Mouse (Mus musculus): ENCODE results near the gene Sp2. TPM values are rescaled to one million over a fixed set of nuclear protein-coding genes. Genes with fewer than 3 reads are reported as not detected.

The Sp2 gene
- total and polyA plus RNA-seq, 3 experiments, result 1.1 to 21.0 (median 2.8) TPM

- TF ChIP-seq ETS1 (conservative IDR thresholded peaks at IDR 0.05; ENCODE audit: low read depth, low read length), result peak; percentile 8; the same call in 1 of the 2 replicates
- TF ChIP-seq MAFK (IDR thresholded peaks at IDR 0.05; ENCODE audit: insufficient replicate concordance, low read length), result 0 out of 2 replicates have a peak, but pooled peaks have one; percentile 35
- TF ChIP-seq TBP (conservative IDR thresholded peaks at IDR 0.05; ENCODE audit: low read depth, low read length), result peak; percentile 87
- TF ChIP-seq PAX5 (IDR thresholded peaks at IDR 0.05; ENCODE audit: low read length), result no peak
- peak; percentile 84 for TF ChIP-seq NELFE (IDR thresholded peaks at IDR 0.05; ENCODE audit: low read depth, low read length)
- TF ChIP-seq RCOR1 (conservative IDR thresholded peaks at IDR 0.05; ENCODE audit: low read depth, low read length), result peak; percentile 82; the same call in 1 of the 2 replicates
- TF ChIP-seq ZMIZ1 (IDR thresholded peaks at IDR 0.05; ENCODE audit: low read depth, low read length), result peak; percentile 87; the same call in 1 of the 2 replicates
- TF ChIP-seq GABPA (IDR thresholded peaks at IDR 0.05; ENCODE audit: insufficient replicate concordance, low read depth, low read length), result no peak
These were observed 43.1 kb upstream of the Sp2 start (continued) for GRCm38 (mm10) chr11:97025721-97026344.

GRCm38 (mm10) chr11:97024977-97025376 is 42.2 kb upstream of the Sp2 start:
- H3K4me3 ChIP-seq (replicated peaks in 1 of 3; ENCODE audit: low read depth in 2 of 3, low read length in 2 of 3, poor library complexity in 1 of 3), result peak overlapping the region; percentile 56 to 58 (median 57)
- in situ Hi-C loops (cut with MboI; ENCODE audit: low pct_ligation_motif_present, low pct_unique_long_range_greater_than_20kb, low sequenced_read_pairs), result loop anchor here (5.0 kb wide), 2 partner anchors 38 to 108 kb away; partner anchors contain the start of gene Cdk5rap3
- peak overlapping the region; percentile 86 for H3K9ac ChIP-seq (ENCODE audit: insufficient read depth, low read depth)
- peaks cover 1% of the 10 kb centered on the region for H3K27me3 ChIP-seq (replicated peaks)
- H3K4me1 ChIP-seq (ENCODE audit: control insufficient read depth in 1 of 2, insufficient read depth in 2 of 2), result peaks cover 7 to 53% of the 10 kb centered on the region in 2 experiments
- no peaks in the 10 kb centered on the region for H3K9me3 ChIP-seq (replicated peaks; ENCODE audit: low read length)
- H3K27ac ChIP-seq (ENCODE audit: insufficient read depth, low read depth), result peak overlapping the region; percentile 98
- H3K4me2 ChIP-seq (ENCODE audit: insufficient read depth, low read depth, poor library complexity, severe bottlenecking), result peak overlapping the region; percentile 70
- dilution Hi-C loops (cut with MboI; ENCODE audit: extremely low pct_ligation_motif_present, extremely low pct_unique_long_range_greater_than_20kb, low sequenced_read_pairs), result no loop called here
- no peak for DNase-seq (ENCODE audit: extremely low read depth)
- TF ChIP-seq NRF1 (IDR thresholded peaks at IDR 0.05; ENCODE audit: low read depth, low read length) (no peak), MAFK (IDR thresholded peaks at IDR 0.05; ENCODE audit: insufficient replicate concordance, low read length) (no peak), BHLHE40 (IDR thresholded peaks at IDR 0.05; ENCODE audit: low read depth, low read length) (peak; percentile 88), CHD2 (IDR thresholded peaks at IDR 0.05; ENCODE audit: low read length) (peak; percentile 46; the same call in 1 of the 2 replicates), POLR2A (IDR thresholded peaks at IDR 0.05; ENCODE audit: low read depth, low read length) (peak; percentile 9; the same call in 1 of the 2 replicates), IRF4 (IDR thresholded peaks at IDR 0.05; ENCODE audit: low read depth, low read length) (peak; percentile 18; the same call in 1 of the 2 replicates), SIN3A (IDR thresholded peaks at IDR 0.05; ENCODE audit: low read length) (0 out of 2 replicates have a peak, but pooled peaks have one; percentile 5), MEF2A (IDR thresholded peaks at IDR 0.05; ENCODE audit: borderline replicate concordance, low read depth, low read length) (peak; percentile 10; the same call in 1 of the 2 replicates)
- peaks cover 44% of the 10 kb centered on the region for H3K79me2 ChIP-seq (replicated peaks; ENCODE audit: control insufficient read depth, extremely low read depth, insufficient read depth, poor library complexity, severe bottlenecking)
- peaks cover 10 to 38% of the 10 kb centered on the region in 2 experiments for H3K36me3 ChIP-seq (replicated peaks in 1 of 2; ENCODE audit: control insufficient read depth in 1 of 2, insufficient read depth in 1 of 2, low read length in 1 of 2)

GRCm38 (mm10) chr11:97021873-97022484 is 39.2 kb upstream of the Sp2 start:
- H3K79me2 ChIP-seq (replicated peaks; ENCODE audit: control insufficient read depth, extremely low read depth, insufficient read depth, poor library complexity, severe bottlenecking), result peaks cover 52% of the 10 kb centered on the region
- H3K9me3 ChIP-seq (replicated peaks; ENCODE audit: low read length), result no peaks in the 10 kb centered on the region
- peak overlapping the region; percentile 83 for H3K27ac ChIP-seq (ENCODE audit: insufficient read depth, low read depth)
- peaks cover 10 to 58% of the 10 kb centered on the region in 2 experiments for H3K4me1 ChIP-seq (ENCODE audit: control insufficient read depth in 1 of 2, insufficient read depth in 2 of 2)
- DNase-seq (ENCODE audit: extremely low read depth), result peak; percentile 86
- H3K4me2 ChIP-seq (ENCODE audit: insufficient read depth, low read depth, poor library complexity, severe bottlenecking), result peak overlapping the region; percentile 70
- in situ Hi-C loops (cut with MboI; ENCODE audit: low pct_ligation_motif_present, low pct_unique_long_range_greater_than_20kb, low sequenced_read_pairs) (loop anchor here (5.0 kb wide), 2 partner anchors 35 to 105 kb away; partner anchors contain the start of gene Cdk5rap3), dilution Hi-C loops (cut with MboI; ENCODE audit: extremely low pct_ligation_motif_present, extremely low pct_unique_long_range_greater_than_20kb, low sequenced_read_pairs) (no loop called here)
- H3K9ac ChIP-seq (ENCODE audit: insufficient read depth, low read depth), result peak overlapping the region; percentile 65
- H3K36me3 ChIP-seq (replicated peaks in 1 of 2; ENCODE audit: control insufficient read depth in 1 of 2, insufficient read depth in 1 of 2, low read length in 1 of 2), result peaks cover 10 to 32% of the 10 kb centered on the region in 2 experiments
- peaks cover 22% of the 10 kb centered on the region for H3K27me3 ChIP-seq (replicated peaks)
- H3K4me3 ChIP-seq (replicated peaks in 1 of 3; ENCODE audit: low read depth in 2 of 3, low read length in 2 of 3, poor library complexity in 1 of 3), result peak overlapping the region; percentile 63 to 99 (median 64)
- no peak for TF ChIP-seq ZNF384 (IDR thresholded peaks at IDR 0.05; ENCODE audit: low read depth, low read length)
- peak; percentile 90 for TF ChIP-seq ZC3H11A (IDR thresholded peaks at IDR 0.05; ENCODE audit: low read depth, low read length)
- TF ChIP-seq ELF1 (IDR thresholded peaks at IDR 0.05; ENCODE audit: low read depth, low read length), result no peak; the same call in none of the 2 replicates
- no peak for TF ChIP-seq PAX5 (IDR thresholded peaks at IDR 0.05; ENCODE audit: low read length)
- TF ChIP-seq IRF4 (IDR thresholded peaks at IDR 0.05; ENCODE audit: low read depth, low read length), result peak; percentile 62
- peak; percentile 96 for TF ChIP-seq RAD21 (IDR thresholded peaks at IDR 0.05; ENCODE audit: low read depth, low read length)
- TF ChIP-seq SMC3 (IDR thresholded peaks at IDR 0.05; ENCODE audit: low read depth, low read length), result peak; percentile 98
- no peak for TF ChIP-seq ZKSCAN1 (IDR thresholded peaks at IDR 0.05; ENCODE audit: borderline replicate concordance, low read depth, low read length)
- TF ChIP-seq USF1 (IDR thresholded peaks at IDR 0.05; ENCODE audit: low read depth, low read length), result no peak; the same call in 1 of the 2 replicates
- TF ChIP-seq MAFK (IDR thresholded peaks at IDR 0.05; ENCODE audit: insufficient replicate concordance, low read length), result no peak
- no peak for TF ChIP-seq JUN (IDR thresholded peaks at IDR 0.05; ENCODE audit: insufficient read depth, low read depth, low read length)
- TF ChIP-seq MAX (IDR thresholded peaks at IDR 0.05; ENCODE audit: low read length), result peak; percentile 79
- 0 out of 2 replicates have a peak, but pooled peaks have one; percentile 18 for TF ChIP-seq ZMIZ1 (IDR thresholded peaks at IDR 0.05; ENCODE audit: low read depth, low read length)
- no peak for TF ChIP-seq E2F4 (IDR thresholded peaks at IDR 0.05; ENCODE audit: insufficient replicate concordance, low read depth, low read length)
- peak; percentile 53; the same call in 1 of the 2 replicates for TF ChIP-seq NELFE (IDR thresholded peaks at IDR 0.05; ENCODE audit: low read depth, low read length)
- peak in 1 of 2 experiments; percentile 94 for TF ChIP-seq CTCF (conservative IDR thresholded peaks at IDR 0.05 in 1 of 2, IDR thresholded peaks at IDR 0.05 in 1 of 2; ENCODE audit: low read depth in 2 of 2, low read length in 2 of 2)
- TF ChIP-seq SIN3A (IDR thresholded peaks at IDR 0.05; ENCODE audit: low read length), result peak; percentile 91

All from CH12.LX (cell line).